ENCODE assay signal across 11 mouse cellular contexts in genomic region chr4:135868996-135869395, GRCm38 (mm10). TPM values are rescaled to one million over a fixed set of nuclear protein-coding genes. Genes with fewer than 3 reads are reported as not detected.
A peak's percentile ranks its signal among the peaks of the same experiment; 100 is the strongest.
DNase-seq lines count a peak whose midpoint lies in the region; ATAC-seq and TF ChIP-seq lines count a peak whose summit lies in the region.
"Had no signal": no experiment of that assay in that cellular context is flagged by ENCODE, and none has a peak within 500 bp of the region (broad histone marks: within the 10 kb centered on the region; RNA-seq: fewer than 3 reads in every experiment).

No protein-coding gene starts in this region.

- H3K27me3 ChIP-seq in hindbrain, embryonic 15.5 days = no peaks in the 10 kb centered on the region
- no peaks in the 10 kb centered on the region for H3K27me3 ChIP-seq in hindbrain, embryonic 14.5 days (ENCODE audit: control insufficient read depth, insufficient read depth, low read length)
- no peaks in the 10 kb centered on the region for H3K27me3 ChIP-seq in thymus, adult 2 months (ENCODE audit: control insufficient read depth, insufficient read depth, low read length)
- no peaks in the 10 kb centered on the region for H3K27me3 ChIP-seq in embryonic facial prominence, embryonic 15.5 days
- no peaks in the 10 kb centered on the region for H3K27me3 ChIP-seq in stomach, embryonic 16.5 days (ENCODE audit: control insufficient read depth, insufficient read depth, low read length)
- H3K27me3 ChIP-seq in kidney, embryonic 14.5 days (ENCODE audit: control insufficient read depth, insufficient read depth, low read length) = no peaks in the 10 kb centered on the region
- H3K27me3 ChIP-seq: midbrain, embryonic 12.5 days had no signal

- no peak overlapping the region for H3K9ac ChIP-seq in hindbrain, embryonic 15.5 days
- H3K9ac ChIP-seq in hindbrain, embryonic 14.5 days = no peak overlapping the region
- H3K9ac ChIP-seq in embryonic facial prominence, embryonic 15.5 days = no peak overlapping the region
- H3K9ac ChIP-seq in stomach, embryonic 16.5 days (ENCODE audit: low read length) = no peak overlapping the region
- no peak overlapping the region for H3K9ac ChIP-seq in kidney, embryonic 14.5 days (ENCODE audit: low read depth, low read length)
- H3K9ac ChIP-seq: midbrain, embryonic 12.5 days had no signal

- H3K4me2 ChIP-seq in hindbrain, embryonic 15.5 days = no peak overlapping the region
- no peak overlapping the region for H3K4me2 ChIP-seq in hindbrain, embryonic 14.5 days (replicated peaks)
- H3K4me2 ChIP-seq in embryonic facial prominence, embryonic 15.5 days (replicated peaks) = no peak overlapping the region
- no peak overlapping the region for H3K4me2 ChIP-seq in stomach, embryonic 16.5 days (ENCODE audit: low read depth, low read length)
- no peak overlapping the region for H3K4me2 ChIP-seq in kidney, embryonic 14.5 days (replicated peaks; ENCODE audit: low read depth, low read length)
- H3K4me2 ChIP-seq: midbrain, embryonic 12.5 days had no signal

- peaks cover 23% of the 10 kb centered on the region for H3K36me3 ChIP-seq in hindbrain, embryonic 15.5 days
- peaks cover 38% of the 10 kb centered on the region for H3K36me3 ChIP-seq in hindbrain, embryonic 14.5 days (replicated peaks; ENCODE audit: control insufficient read depth, insufficient read depth)
- peaks cover 35% of the 10 kb centered on the region for H3K36me3 ChIP-seq in thymus, adult 2 months (ENCODE audit: control insufficient read depth, insufficient read depth, low read length)
- H3K36me3 ChIP-seq in embryonic facial prominence, embryonic 15.5 days = peaks cover 10% of the 10 kb centered on the region; the same call in 1 of the 2 replicates
- H3K36me3 ChIP-seq in stomach, embryonic 16.5 days (ENCODE audit: control insufficient read depth, insufficient read depth, low read length) = peaks cover 11% of the 10 kb centered on the region; the same call in 1 of the 2 replicates
- peaks cover 35% of the 10 kb centered on the region for H3K36me3 ChIP-seq in kidney, embryonic 14.5 days (ENCODE audit: control insufficient read depth, insufficient read depth, low read length)

- ATAC-seq in hindbrain, embryonic 15.5 days (ENCODE audit: low FRiP score, low read depth) = no peak
- ATAC-seq in hindbrain, embryonic 14.5 days (ENCODE audit: low FRiP score) = no peak
- ATAC-seq in embryonic facial prominence, embryonic 15.5 days (ENCODE audit: insufficient number of reproducible peaks, low FRiP score, low TSS enrichment, low read depth) = no peak
- no peak for ATAC-seq in stomach, embryonic 16.5 days (ENCODE audit: insufficient read depth, low FRiP score)
- ATAC-seq in kidney, embryonic 14.5 days (ENCODE audit: low FRiP score, low TSS enrichment) = no peak

- peaks cover 33% of the 10 kb centered on the region for H3K4me1 ChIP-seq in hindbrain, embryonic 15.5 days (replicated peaks)
- H3K4me1 ChIP-seq in hindbrain, embryonic 14.5 days (replicated peaks; ENCODE audit: control insufficient read depth, insufficient read depth, low read length) = peaks cover 21% of the 10 kb centered on the region
- H3K4me1 ChIP-seq in thymus, adult 2 months (replicated peaks; ENCODE audit: control insufficient read depth, insufficient read depth, low read length) = peaks cover 3% of the 10 kb centered on the region; the same call in 1 of the 2 replicates
- peaks cover 27% of the 10 kb centered on the region for H3K4me1 ChIP-seq in embryonic facial prominence, embryonic 15.5 days
- peaks cover 18% of the 10 kb centered on the region for H3K4me1 ChIP-seq in stomach, embryonic 16.5 days (ENCODE audit: control insufficient read depth, insufficient read depth, low read length)
- peaks cover 17% of the 10 kb centered on the region; the same call in 1 of the 2 replicates for H3K4me1 ChIP-seq in kidney, embryonic 14.5 days (ENCODE audit: control insufficient read depth, insufficient read depth, low read length)

- TF ChIP-seq POLR2A in thymus, adult 2 months (IDR thresholded peaks at IDR 0.05; ENCODE audit: control insufficient read depth, extremely low read depth, insufficient read depth, low read length, poor library complexity) = no peak

- H3K9me3 ChIP-seq in hindbrain, embryonic 15.5 days = no peaks in the 10 kb centered on the region
- H3K9me3 ChIP-seq in hindbrain, embryonic 14.5 days (ENCODE audit: control insufficient read depth, low read length) = no peaks in the 10 kb centered on the region
- no peaks in the 10 kb centered on the region for H3K9me3 ChIP-seq in embryonic facial prominence, embryonic 15.5 days (replicated peaks)
- no peaks in the 10 kb centered on the region for H3K9me3 ChIP-seq in stomach, embryonic 16.5 days (replicated peaks; ENCODE audit: control insufficient read depth, low read length)
- H3K9me3 ChIP-seq in kidney, embryonic 14.5 days (ENCODE audit: control insufficient read depth, low read length) = no peaks in the 10 kb centered on the region
- H3K9me3 ChIP-seq: midbrain, embryonic 12.5 days had no signal

- 64% methylated on average over 2 of the region's 2 CpGs for WGBS in hindbrain, embryonic 15.5 days
- WGBS in hindbrain, embryonic 14.5 days = 72% methylated on average over 2 of the region's 2 CpGs
- WGBS in thymus, adult 2 months = 8% methylated on average over 2 of the region's 2 CpGs
- 23% methylated on average over 2 of the region's 2 CpGs for WGBS in embryonic facial prominence, embryonic 15.5 days
- 43% methylated on average over 2 of the region's 2 CpGs for WGBS in stomach, embryonic 16.5 days
- 65% methylated on average over 2 of the region's 2 CpGs for WGBS in kidney, embryonic 14.5 days

- no peak for TF ChIP-seq CTCF in thymus, adult 2 months (IDR thresholded peaks at IDR 0.05; ENCODE audit: borderline replicate concordance, control insufficient read depth, extremely low read depth, insufficient read depth, low read length, poor library complexity)

- no peak overlapping the region for H3K4me3 ChIP-seq in hindbrain, embryonic 15.5 days
- no peak overlapping the region for H3K4me3 ChIP-seq in hindbrain, embryonic 14.5 days (replicated peaks; ENCODE audit: low read length)
- H3K4me3 ChIP-seq in thymus, adult 2 months (ENCODE audit: control insufficient read depth, insufficient read depth, low read length) = no peak overlapping the region
- no peak overlapping the region for H3K4me3 ChIP-seq in embryonic facial prominence, embryonic 15.5 days (replicated peaks)
- H3K4me3 ChIP-seq in stomach, embryonic 16.5 days (replicated peaks; ENCODE audit: low read length) = no peak overlapping the region
- H3K4me3 ChIP-seq in kidney, embryonic 14.5 days (ENCODE audit: low read length) = no peak overlapping the region
- H3K4me3 ChIP-seq: midbrain, embryonic 12.5 days had no signal

- DNase-seq in hindbrain, embryonic 14.5 days (ENCODE audit: low spot score) = no peak
- peak; percentile 44 for DNase-seq in thymus, postnatal 0 days (ENCODE audit: low spot score)
- no peak for DNase-seq in thymus, adult 2 months
- no peak for DNase-seq in right cerebral cortex, adult 18-20 months
- DNase-seq: gastrocnemius, postnatal 10 days; kidney, adult 18-20 months had no signal

- 0 out of 2 replicates have a peak overlapping the region, but pooled peaks have one; percentile 45 for H3K27ac ChIP-seq in hindbrain, embryonic 15.5 days (replicated peaks)
- no peak overlapping the region for H3K27ac ChIP-seq in hindbrain, embryonic 14.5 days
- no peak overlapping the region for H3K27ac ChIP-seq in thymus, adult 2 months (ENCODE audit: control insufficient read depth, insufficient read depth, low read length)
- H3K27ac ChIP-seq in embryonic facial prominence, embryonic 15.5 days (replicated peaks) = peak overlapping the region; percentile 72; the same call in 1 of the 2 replicates
- H3K27ac ChIP-seq in stomach, embryonic 16.5 days (ENCODE audit: low read length) = peak overlapping the region; percentile 25; the same call in 1 of the 2 replicates
- H3K27ac ChIP-seq in kidney, embryonic 14.5 days (ENCODE audit: low read depth, low read length) = no peak overlapping the region; the same call in 1 of the 2 replicates
- H3K27ac ChIP-seq: midbrain, embryonic 12.5 days had no signal

RNA-seq across cellular contexts. Expression of gene Pnrc2, which starts 4.7 kb away (rescaled TPM):
- polyA plus RNA-seq in hindbrain, embryonic 15.5 days (2015; fragmentation: Nextera tagmentation; extraction: Ambion mirVana) = 97.7 and 97.9 TPM in 2 replicates
- polyA plus RNA-seq in hindbrain, embryonic 14.5 days (2014; fragmentation: Nextera tagmentation; extraction: Ambion mirVana) = 95.0 and 105 TPM in 2 replicates
- 217 and 229 TPM in 2 replicates for polyA plus RNA-seq in thymus, postnatal 0 days (2015; fragmentation: Nextera tagmentation; extraction: Ambion mirVana)
- polyA plus RNA-seq in thymus, adult 2 months (2012; rRNA removed) = 26.7 and 28.6 TPM in 2 replicates
- 157 and 161 TPM in 2 replicates for polyA plus RNA-seq in embryonic facial prominence, embryonic 15.5 days (2015; fragmentation: Nextera tagmentation; extraction: Ambion mirVana)
- 168 and 169 TPM in 2 replicates for polyA plus RNA-seq in stomach, embryonic 16.5 days (2015; fragmentation: Nextera tagmentation; extraction: Ambion mirVana)
- polyA plus RNA-seq in kidney, embryonic 14.5 days (2014; fragmentation: Nextera tagmentation; extraction: Ambion mirVana) = 174 and 209 TPM in 2 replicates

RNA-seq across cellular contexts. Expression of gene Srsf10, which starts 13.4 kb away (rescaled TPM):
- polyA plus RNA-seq in hindbrain, embryonic 15.5 days (2015; fragmentation: Nextera tagmentation; extraction: Ambion mirVana) = 164 and 168 TPM in 2 replicates
- 200 and 208 TPM in 2 replicates for polyA plus RNA-seq in hindbrain, embryonic 14.5 days (2014; fragmentation: Nextera tagmentation; extraction: Ambion mirVana)
- 276 TPM in 2 replicates for polyA plus RNA-seq in thymus, postnatal 0 days (2015; fragmentation: Nextera tagmentation; extraction: Ambion mirVana)
- 194 and 220 TPM in 2 replicates for polyA plus RNA-seq in thymus, adult 2 months (2012; rRNA removed)
- 198 and 214 TPM in 2 replicates for polyA plus RNA-seq in embryonic facial prominence, embryonic 15.5 days (2015; fragmentation: Nextera tagmentation; extraction: Ambion mirVana)
- polyA plus RNA-seq in stomach, embryonic 16.5 days (2015; fragmentation: Nextera tagmentation; extraction: Ambion mirVana) = 192 and 199 TPM in 2 replicates
- polyA plus RNA-seq in kidney, embryonic 14.5 days (2014; fragmentation: Nextera tagmentation; extraction: Ambion mirVana) = 334 and 342 TPM in 2 replicates

RNA-seq across cellular contexts. Expression of gene Cnr2, which starts 26.2 kb away (rescaled TPM):
- polyA plus RNA-seq in hindbrain, embryonic 15.5 days (2015; fragmentation: Nextera tagmentation; extraction: Ambion mirVana) = 0.05 and 0.26 TPM in 2 replicates
- polyA plus RNA-seq in hindbrain, embryonic 14.5 days (2014; fragmentation: Nextera tagmentation; extraction: Ambion mirVana) = 0.13 and 0.17 TPM in 2 replicates
- polyA plus RNA-seq in thymus, postnatal 0 days (2015; fragmentation: Nextera tagmentation; extraction: Ambion mirVana) = 5.5 and 5.8 TPM in 2 replicates
- polyA plus RNA-seq in thymus, adult 2 months (2012; rRNA removed) = 9.3 and 9.5 TPM in 2 replicates
- 0.85 and 1.0 TPM in 2 replicates for polyA plus RNA-seq in embryonic facial prominence, embryonic 15.5 days (2015; fragmentation: Nextera tagmentation; extraction: Ambion mirVana)
- 0.59 and 0.90 TPM in 2 replicates for polyA plus RNA-seq in stomach, embryonic 16.5 days (2015; fragmentation: Nextera tagmentation; extraction: Ambion mirVana)
- 0.10 and 0.45 TPM in 2 replicates for polyA plus RNA-seq in kidney, embryonic 14.5 days (2014; fragmentation: Nextera tagmentation; extraction: Ambion mirVana)

RNA-seq across cellular contexts. Expression of gene Fuca1, which starts 51.5 kb away (rescaled TPM):
- 63.5 and 72.8 TPM in 2 replicates for polyA plus RNA-seq in hindbrain, embryonic 15.5 days (2015; fragmentation: Nextera tagmentation; extraction: Ambion mirVana)
- 68.8 and 72.0 TPM in 2 replicates for polyA plus RNA-seq in hindbrain, embryonic 14.5 days (2014; fragmentation: Nextera tagmentation; extraction: Ambion mirVana)
- polyA plus RNA-seq in thymus, postnatal 0 days (2015; fragmentation: Nextera tagmentation; extraction: Ambion mirVana) = 56.0 and 63.5 TPM in 2 replicates
- 37.5 and 43.5 TPM in 2 replicates for polyA plus RNA-seq in thymus, adult 2 months (2012; rRNA removed)
- 78.2 and 82.1 TPM in 2 replicates for polyA plus RNA-seq in embryonic facial prominence, embryonic 15.5 days (2015; fragmentation: Nextera tagmentation; extraction: Ambion mirVana)
- polyA plus RNA-seq in stomach, embryonic 16.5 days (2015; fragmentation: Nextera tagmentation; extraction: Ambion mirVana) = 98.9 and 132 TPM in 2 replicates
- polyA plus RNA-seq in kidney, embryonic 14.5 days (2014; fragmentation: Nextera tagmentation; extraction: Ambion mirVana) = 57.6 and 69.2 TPM in 2 replicates

Comparison
In these comparisons a context has a peak if more than half of its experiments do, and no peak if none do; other contexts are left out.
1. H3K27ac ChIP-seq: peak in hindbrain, embryonic 15.5 days (single experiment), embryonic facial prominence, embryonic 15.5 days (single experiment) and stomach, embryonic 16.5 days (single experiment); none in hindbrain, embryonic 14.5 days (single experiment), thymus, adult 2 months (single experiment) and kidney, embryonic 14.5 days (single experiment).